Mouse (Mus musculus) erythroblast, embryonic 14.5 days (primary cell): ENCODE results near the gene Rbm4b.

Source experiments
- GATA1 ChIP-seq: IDR thresholded peaks from 2 replicates; pipeline ENCODE4 v1.6.1; 2012; ENCODE audit warnings: low read length, inconsistent platforms, mixed read lengths
- TAL1 ChIP-seq: IDR thresholded peaks from 3 replicates; pipeline ENCODE4 v1.6.1; 2012; ENCODE audit warnings: low read length, inconsistent platforms, mixed read lengths

DNA sequence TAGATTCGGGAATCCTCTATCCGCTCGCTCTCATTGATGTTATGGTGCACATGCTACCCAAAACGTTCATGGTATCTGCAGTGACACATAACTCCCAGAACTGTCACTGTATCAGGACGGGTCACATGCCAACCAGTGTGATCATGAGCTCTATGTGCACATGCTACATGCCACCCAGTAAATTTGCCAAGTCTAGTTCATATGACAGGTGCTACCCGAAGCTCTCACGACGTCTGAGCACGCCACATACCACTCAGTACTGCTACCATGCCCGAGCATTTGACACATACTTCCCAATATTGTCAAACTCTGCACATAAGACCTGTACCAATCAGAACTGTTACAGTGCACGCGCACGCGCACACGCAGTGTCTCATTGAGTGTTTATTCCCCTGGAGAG is 36.2 kb upstream of the Rbm4b start:
- TF ChIP-seq GATA1, result no peak
- TF ChIP-seq TAL1, result no peak
